Mouse (Mus musculus) cerebellum, adult 8-10 months (tissue): ENCODE data around the gene Ddx4.

Experiments
- DNase-seq: peaks from one replicate; pipeline ENCODE4 v3.0.0; 2022

Gene Ddx4

GRCm38 (mm10) chr13:112551641-112552548 is 100.4 kb downstream of the Ddx4 start:
- no peak for DNase-seq
